ENCODE assay signal across 8 mouse cellular contexts in genomic region chr11:40734251-40734752, GRCm38 (mm10). TPM values are rescaled to one million over a fixed set of nuclear protein-coding genes. Genes with fewer than 3 reads are reported as not detected.
DNase-seq lines count a peak whose midpoint lies in the region; ATAC-seq and TF ChIP-seq lines count a peak whose summit lies in the region.

No protein-coding gene starts in this region.

- peak overlapping the region; percentile 92 for H3K9ac ChIP-seq in heart, embryonic 14.5 days (ENCODE audit: low read length)
- peak overlapping the region; percentile 74 for H3K9ac ChIP-seq in ES-Bruce4 (ENCODE audit: low read depth, poor library complexity, severe bottlenecking)
- peak overlapping the region; percentile 79 for H3K9ac ChIP-seq in forebrain, embryonic 16.5 days (replicated peaks; ENCODE audit: low read depth, low read length)

- H3K36me3 ChIP-seq in heart, embryonic 14.5 days (ENCODE audit: control insufficient read depth, insufficient read depth, low read length): peaks cover 34% of the 10 kb centered on the region
- peaks cover 51% of the 10 kb centered on the region for H3K36me3 ChIP-seq in ES-Bruce4 (ENCODE audit: control insufficient read depth, insufficient read depth, low read length, poor library complexity, severe bottlenecking)
- peaks cover 16% of the 10 kb centered on the region for H3K36me3 ChIP-seq in forebrain, embryonic 16.5 days (ENCODE audit: control insufficient read depth, insufficient read depth)

- peaks cover 5 to 27% of the 10 kb centered on the region in 2 experiments; a peak in 3 of 4 replicates for H3K4me1 ChIP-seq in heart, embryonic 14.5 days (ENCODE audit: control insufficient read depth in 2 of 2, insufficient read depth in 2 of 2, low read length in 2 of 2)
- H3K4me1 ChIP-seq in ES-Bruce4 (ENCODE audit: control insufficient read depth, insufficient read depth, low read length): peaks cover 2% of the 10 kb centered on the region
- H3K4me1 ChIP-seq in forebrain, embryonic 16.5 days (replicated peaks; ENCODE audit: control insufficient read depth, insufficient read depth, low read length): peaks cover 22% of the 10 kb centered on the region

- no peaks in the 10 kb centered on the region for H3K27me3 ChIP-seq in heart, embryonic 14.5 days (ENCODE audit: control insufficient read depth, insufficient read depth, low read length)
- no peaks in the 10 kb centered on the region for H3K27me3 ChIP-seq in ES-Bruce4 (ENCODE audit: control insufficient read depth, insufficient read depth, low read length, poor library complexity, severe bottlenecking)
- H3K27me3 ChIP-seq in forebrain, embryonic 16.5 days (replicated peaks; ENCODE audit: control insufficient read depth, insufficient read depth, low read length): no peaks in the 10 kb centered on the region

- no peak for TF ChIP-seq EP300 in ES-Bruce4 (IDR thresholded peaks at IDR 0.05; ENCODE audit: insufficient read depth, low read depth, low read length)

- ATAC-seq in heart, embryonic 14.5 days (ENCODE audit: insufficient number of reproducible peaks, insufficient read depth, low FRiP score, low read depth): no peak
- ATAC-seq in forebrain, embryonic 16.5 days: no peak
- no peak for ATAC-seq in frontal cortex, adult (ENCODE audit: low TSS enrichment)

- peak overlapping the region; percentile 81 to 85; a peak in 2 of 4 replicates for H3K27ac ChIP-seq in heart, embryonic 14.5 days (replicated peaks in 1 of 2; ENCODE audit: control insufficient read depth in 1 of 2, insufficient read depth in 1 of 2, low read depth in 2 of 2, low read length in 2 of 2)
- peak overlapping the region; percentile 46 for H3K27ac ChIP-seq in ES-Bruce4 (ENCODE audit: insufficient read depth, low read length)
- no peak overlapping the region for H3K27ac ChIP-seq in forebrain, embryonic 16.5 days (ENCODE audit: low read length)

- no peak for DNase-seq in heart, adult 18-20 months
- peak; percentile 11 for DNase-seq in mesoderm, embryonic 11.5 days (ENCODE audit: low read depth, low spot score)
- DNase-seq in thymus, postnatal 14 days: no peak
- DNase-seq in gastrocnemius, postnatal 10 days: no peak

- 3% methylated on average over 11 of the region's 11 CpGs for WGBS in heart, embryonic 14.5 days
- WGBS in forebrain, embryonic 16.5 days: 5% methylated on average over 11 of the region's 11 CpGs

- TF ChIP-seq CTCF in ES-Bruce4 (IDR thresholded peaks at IDR 0.05; ENCODE audit: low read depth, low read length): no peak

- no peak for TF ChIP-seq POLR2A in ES-Bruce4 (IDR thresholded peaks at IDR 0.05; ENCODE audit: insufficient read depth, low read length)

- H3K4me3 ChIP-seq in heart, embryonic 14.5 days (ENCODE audit: control insufficient read depth in 1 of 2, insufficient read depth in 1 of 2, low read depth in 1 of 2, low read length in 2 of 2): peak overlapping the region; percentile 57 to 86
- H3K4me3 ChIP-seq in ES-Bruce4 (ENCODE audit: low read depth, low read length): peak overlapping the region; percentile 77
- peak overlapping the region; percentile 95 for H3K4me3 ChIP-seq in forebrain, embryonic 16.5 days (replicated peaks; ENCODE audit: low read length)

- H3K9me3 ChIP-seq in heart, embryonic 14.5 days (ENCODE audit: control insufficient read depth, low read length): no peaks in the 10 kb centered on the region
- no peaks in the 10 kb centered on the region for H3K9me3 ChIP-seq in ES-Bruce4 (replicated peaks; ENCODE audit: control insufficient read depth, insufficient read depth, low read length, poor library complexity, severe bottlenecking)
- H3K9me3 ChIP-seq in forebrain, embryonic 16.5 days (ENCODE audit: control insufficient read depth, low read length): no peaks in the 10 kb centered on the region

- peak overlapping the region; percentile 75 for H3K4me2 ChIP-seq in heart, embryonic 14.5 days (ENCODE audit: low read length)
- H3K4me2 ChIP-seq in forebrain, embryonic 16.5 days (ENCODE audit: low read length): peak overlapping the region; percentile 76

RNA-seq across cellular contexts. Expression of gene Nudcd2, which starts 0.8 kb away (rescaled TPM):
- polyA plus RNA-seq in heart, embryonic 14.5 days (2014; fragmentation: Nextera tagmentation; extraction: Ambion mirVana): 88.9 and 97.1 TPM in 2 replicates
- 10 to 100 TPM; 14.0 to 16.8 TPM for total RNA-seq in heart, adult 18-20 months (2021)
- 194 and 199 TPM in 2 replicates for polyA plus RNA-seq in ES-Bruce4 (2011; ENCODE audit: insufficient read depth, insufficient read length, low read depth, missing spikeins)
- 69.9 and 81.5 TPM in 2 replicates for polyA plus RNA-seq in forebrain, embryonic 16.5 days (2015; fragmentation: Nextera tagmentation; extraction: Ambion mirVana)
- 10 to 100 TPM; 20.9 to 27.9 TPM for total RNA-seq in gastrocnemius, postnatal 10 days (2021)

RNA-seq across cellular contexts. Expression of gene Hmmr, which starts 1.1 kb away (rescaled TPM):
- polyA plus RNA-seq in heart, embryonic 14.5 days (2014; fragmentation: Nextera tagmentation; extraction: Ambion mirVana): 47.3 and 56.8 TPM in 2 replicates
- total RNA-seq in heart, adult 18-20 months (2021): under 1 TPM; 0.25 to 0.49 TPM
- 166 and 182 TPM in 2 replicates for polyA plus RNA-seq in ES-Bruce4 (2011; ENCODE audit: insufficient read depth, insufficient read length, low read depth, missing spikeins)
- polyA plus RNA-seq in forebrain, embryonic 16.5 days (2015; fragmentation: Nextera tagmentation; extraction: Ambion mirVana): 16.8 and 19.1 TPM in 2 replicates
- 1 to 10 TPM; 3.7 to 4.5 TPM for total RNA-seq in gastrocnemius, postnatal 10 days (2021)

RNA-seq across cellular contexts. Expression of gene Ccng1, which starts 20.8 kb away (rescaled TPM):
- polyA plus RNA-seq in heart, embryonic 14.5 days (2014; fragmentation: Nextera tagmentation; extraction: Ambion mirVana): 161 and 172 TPM in 2 replicates
- total RNA-seq in heart, adult 18-20 months (2021): 100 to 1,000 TPM; 495 to 546 TPM
- polyA plus RNA-seq in ES-Bruce4 (2011; ENCODE audit: insufficient read depth, insufficient read length, low read depth, missing spikeins): 316 and 327 TPM in 2 replicates
- 32.2 and 38.0 TPM in 2 replicates for polyA plus RNA-seq in forebrain, embryonic 16.5 days (2015; fragmentation: Nextera tagmentation; extraction: Ambion mirVana)
- total RNA-seq in gastrocnemius, postnatal 10 days (2021): 100 to 1,000 TPM; 461 to 588 TPM

RNA-seq across cellular contexts. Expression of gene Mat2b, which starts 39.3 kb away (rescaled TPM):
- 131 and 132 TPM in 2 replicates for polyA plus RNA-seq in heart, embryonic 14.5 days (2014; fragmentation: Nextera tagmentation; extraction: Ambion mirVana)
- total RNA-seq in heart, adult 18-20 months (2021): 10 to 100 TPM; 94.5 to 96.3 TPM
- polyA plus RNA-seq in ES-Bruce4 (2011; ENCODE audit: insufficient read depth, insufficient read length, low read depth, missing spikeins): 60.9 and 67.3 TPM in 2 replicates
- 79.9 and 95.1 TPM in 2 replicates for polyA plus RNA-seq in forebrain, embryonic 16.5 days (2015; fragmentation: Nextera tagmentation; extraction: Ambion mirVana)
- total RNA-seq in gastrocnemius, postnatal 10 days (2021): 10 to 100 TPM; 55.3 to 61.3 TPM
